Mouse (Mus musculus) CH12.LX (cell line): ENCODE data around the gene Ppp1r16b.

Source experiments
- BHLHE40 ChIP-seq: IDR thresholded peaks from 2 replicates; pipeline ENCODE4 v1.6.1; 2011; ENCODE audit warnings: mild to moderate bottlenecking, low read depth, low read length, improper control_type of control experiment
- CHD1 ChIP-seq: IDR thresholded peaks from 2 replicates; pipeline ENCODE4 v1.6.1; 2012; ENCODE audit warnings: low read depth, low read length, improper control_type of control experiment, inconsistent platforms
- CHD2 ChIP-seq: IDR thresholded peaks from 2 replicates; pipeline ENCODE4 v1.6.1; 2011; ENCODE audit warnings: low read length, improper control_type of control experiment
- CTCF ChIP-seq, 2 experiments: IDR thresholded peaks in 1 of 2; conservative IDR thresholded peaks in 1 of 2; 2 replicates each; pipeline ENCODE4 v1.5.1; 2011 to 2012; ENCODE audit warnings: low read depth in 2 of 2, low read length in 2 of 2, improper control_type of control experiment in 1 of 2, inconsistent platforms in 1 of 2, mild to moderate bottlenecking in 1 of 2, moderate library complexity in 1 of 2
- EP300 ChIP-seq: IDR thresholded peaks from 2 replicates; pipeline ENCODE4 v1.6.1; 2011; ENCODE audit warnings: low read length, improper control_type of control experiment
- JUND ChIP-seq: conservative IDR thresholded peaks from 2 replicates; pipeline ENCODE4 v1.6.1; 2011; ENCODE audit warnings: low read depth, low read length, improper control_type of control experiment
- MAX ChIP-seq: IDR thresholded peaks from 2 replicates; pipeline ENCODE4 v1.6.1; 2011; ENCODE audit warnings: low read length, improper control_type of control experiment
- NELFE ChIP-seq: IDR thresholded peaks from 2 replicates; pipeline ENCODE4 v1.6.1; 2011; ENCODE audit warnings: low read depth, low read length, improper control_type of control experiment
- POLR2A ChIP-seq: IDR thresholded peaks from 2 replicates; pipeline ENCODE4 v1.6.1; 2011; ENCODE audit warnings: low read depth, mild to moderate bottlenecking, improper control_type of control experiment, low read length
- POLR2AphosphoS2 ChIP-seq: IDR thresholded peaks from 2 replicates; pipeline ENCODE4 v1.6.1; 2011; ENCODE audit warnings: low read depth, low read length, improper control_type of control experiment
- RAD21 ChIP-seq: IDR thresholded peaks from 2 replicates; pipeline ENCODE4 v1.6.1; 2011; ENCODE audit warnings: low read depth, mild to moderate bottlenecking, low read length, improper control_type of control experiment, moderate library complexity
- RCOR1 ChIP-seq: conservative IDR thresholded peaks from 2 replicates; pipeline ENCODE4 v1.6.1; 2012; ENCODE audit warnings: low read depth, mild to moderate bottlenecking, inconsistent platforms, low read length, improper control_type of control experiment
- TCF12 ChIP-seq: IDR thresholded peaks from 2 replicates; pipeline ENCODE4 v1.6.1; 2014; ENCODE audit warnings: low read depth, mild to moderate bottlenecking, inconsistent platforms, low read length, improper control_type of control experiment
- USF1 ChIP-seq: IDR thresholded peaks from 2 replicates; pipeline ENCODE4 v1.6.1; 2014; ENCODE audit warnings: low read depth, mild to moderate bottlenecking, inconsistent platforms, low read length, improper control_type of control experiment

DNA sequence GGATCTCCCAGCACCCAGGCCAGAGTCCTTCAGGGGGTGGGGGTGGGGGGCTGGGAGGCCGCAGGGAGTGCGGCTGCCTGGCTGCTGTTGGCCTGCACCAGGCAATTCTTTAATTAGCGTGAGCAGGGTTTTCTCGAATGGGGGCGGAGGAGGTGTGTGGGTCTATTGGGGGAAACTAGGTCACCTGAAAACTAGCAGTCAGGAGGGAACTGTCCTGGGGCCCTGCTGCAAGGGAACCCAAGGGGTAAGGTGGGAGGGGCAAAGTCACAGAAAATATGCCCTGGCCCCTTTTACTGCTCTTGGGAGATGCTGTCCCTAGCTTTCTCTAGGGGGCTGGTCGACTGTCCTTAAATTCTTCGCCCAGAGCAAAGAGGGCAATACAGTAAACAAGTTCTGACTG lies 24.4 kb downstream of the Ppp1r16b start:
- TF ChIP-seq POLR2AphosphoS2 (no peak), CHD2 (no peak), USF1 (no peak), RCOR1 (no peak), TCF12 (no peak), CTCF (conservative IDR thresholded peaks at IDR 0.05 in 1 of 2, IDR thresholded peaks at IDR 0.05 in 1 of 2; ENCODE audit: low read depth in 2 of 2, low read length in 2 of 2) (no peak), BHLHE40 (peak; percentile 47), NELFE (no peak), MAX (no peak), JUND (no peak), POLR2A (no peak), CHD1 (no peak), RAD21 (no peak), EP300 (no peak)
